Mouse (Mus musculus) cerebellum, adult 2 months (tissue): Measurements from ENCODE around the gene Cdc14a. TPM values are rescaled to one million over a fixed set of nuclear protein-coding genes. Genes with fewer than 3 reads are reported as not detected.

ENCODE experiments used
- DNase-seq, 2 experiments: peaks; one replicate each; pipeline ENCODE4 v3.0.0; 2021
- H3K27ac ChIP-seq: fragments of 200-500 bp; 2 replicates; pipeline ENCODE4 v1.5.1; 2012; ENCODE audit warnings: low read length, control low read depth, inconsistent platforms; ENCODE audit not compliant: insufficient read depth
- H3K27me3 ChIP-seq: fragments of 200-500 bp; 2 replicates; pipeline ENCODE4 v1.6.1; 2012; ENCODE audit warnings: inconsistent platforms, mild to moderate bottlenecking, low read length, moderate library complexity; ENCODE audit not compliant: control insufficient read depth, insufficient read depth
- H3K4me1 ChIP-seq: fragments of 200-500 bp; 2 replicates; pipeline ENCODE4 v1.6.1; 2011; ENCODE audit warnings: low read length; ENCODE audit not compliant: control insufficient read depth, insufficient read depth
- H3K4me3 ChIP-seq: fragments of 200-500 bp; replicated peaks from 2 replicates; pipeline ENCODE3; 2011; ENCODE audit warnings: mild to moderate bottlenecking, low read depth, low read length, control low read depth; ENCODE audit not compliant: insufficient read depth
- CTCF ChIP-seq: fragments of 200-500 bp; IDR thresholded peaks from 2 replicates; pipeline ENCODE4 v1.5.1; 2011; ENCODE audit warnings: low read depth, mild to moderate bottlenecking, control low read depth, low read length, moderate library complexity, borderline replicate concordance; ENCODE audit not compliant: insufficient read depth
- POLR2A ChIP-seq: fragments of 200-500 bp; IDR thresholded peaks from 2 replicates; pipeline ENCODE4 v1.6.1; 2011; ENCODE audit warnings: low read length, control low read depth, borderline replicate concordance; ENCODE audit not compliant: insufficient read depth
- WGBS: fragments of 180-500 bp; shearing (Covaris S2); methylation state at CpG from one replicate; pipeline ENCODE4 v1.1.7; 2018; 5-methylcytosine and 5-hydroxymethylcytosine counted together
- polyA plus RNA-seq: library from polyadenylated mRNA; depleted of rRNA; stranded (reverse); fragments of >200 nt; gene quantifications from 2 replicates; pipeline ENCODE4 v1.2.3, GENCODE M21; 2012

Gene Cdc14a
- polyA plus RNA-seq, 1 experiment: 2.6 TPM

DNA sequence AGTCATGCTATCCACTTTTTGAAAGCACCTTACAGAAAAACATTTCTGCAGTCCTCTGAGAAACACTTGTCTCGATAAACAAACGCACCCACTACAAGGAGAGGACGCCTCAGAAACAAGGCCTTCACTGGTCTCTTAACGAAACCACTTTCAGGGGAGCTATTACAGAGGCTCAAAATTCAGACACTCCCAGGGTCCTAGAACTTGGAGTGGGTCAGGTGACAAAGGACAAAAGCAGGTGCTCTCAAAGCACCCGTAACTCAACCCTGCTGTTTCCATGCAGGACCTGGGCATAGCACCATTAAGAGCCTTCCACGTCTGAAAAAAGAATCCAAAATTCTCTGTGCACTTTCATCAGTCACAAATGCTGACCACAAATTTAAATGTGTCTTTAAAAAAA is 26.5 kb downstream of the Cdc14a start:
- 92% methylated on average over 6 of the region's 6 CpGs for WGBS
- H3K27ac ChIP-seq: no peak overlapping the region
- no peak overlapping the region for H3K4me3 ChIP-seq
- no peaks in the 10 kb centered on the region for H3K4me1 ChIP-seq
- no peak for DNase-seq
- TF ChIP-seq CTCF: no peak
- TF ChIP-seq POLR2A: no peak
- H3K27me3 ChIP-seq: no peaks in the 10 kb centered on the region

DNA sequence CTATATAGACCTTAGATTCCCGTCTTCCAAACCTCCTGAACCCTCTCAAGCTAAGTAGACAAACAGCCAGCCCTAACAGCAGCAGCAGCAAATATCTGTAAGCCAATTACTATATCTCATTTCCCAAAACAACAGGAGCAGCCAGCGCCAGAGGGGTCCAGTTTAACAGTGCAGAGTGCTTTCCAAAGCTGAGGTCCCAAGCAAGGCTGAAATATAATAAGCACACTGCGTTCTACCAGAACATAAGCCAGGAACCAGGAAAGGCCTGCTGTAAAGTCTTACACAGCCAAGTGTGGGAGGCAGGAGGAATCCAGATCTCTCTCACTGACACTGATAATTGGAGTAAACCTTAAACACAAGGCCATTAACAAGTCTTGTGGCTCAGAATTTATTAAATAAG is 27.3 kb downstream of the Cdc14a start:
- H3K27me3 ChIP-seq: no peaks in the 10 kb centered on the region
- WGBS: 81% methylated on average over 3 of the region's 3 CpGs
- no peak overlapping the region for H3K4me3 ChIP-seq
- no peaks in the 10 kb centered on the region for H3K4me1 ChIP-seq
- no peak for DNase-seq
- H3K27ac ChIP-seq: no peak overlapping the region
- TF ChIP-seq CTCF: no peak
- no peak for TF ChIP-seq POLR2A

DNA sequence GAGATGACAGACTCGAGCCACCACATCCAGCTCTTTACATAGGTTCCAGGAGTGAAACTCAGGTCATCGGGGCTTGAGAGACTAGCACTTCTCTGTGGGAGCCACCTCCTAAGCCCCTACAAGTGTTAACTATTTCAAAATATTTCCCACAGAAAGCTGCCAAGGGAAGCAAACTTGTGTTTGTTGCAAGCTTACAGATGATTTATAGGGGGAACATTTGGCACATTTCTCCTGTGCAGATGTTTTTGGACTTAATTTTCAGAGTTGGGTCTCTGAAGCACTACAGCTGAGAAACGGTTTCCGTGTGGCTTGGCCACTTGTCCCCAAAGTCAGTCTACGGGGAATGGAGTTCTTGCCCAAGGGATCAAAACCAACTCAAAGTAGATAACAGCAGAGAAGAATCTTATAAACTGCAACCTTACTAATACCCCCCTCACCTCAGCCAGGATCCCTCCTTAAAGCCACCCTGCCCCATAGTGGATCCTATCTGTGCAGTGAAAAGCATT is 28.9 kb downstream of the Cdc14a start:
- 76% methylated on average over 5 of the region's 5 CpGs for WGBS
- Histone ChIP-seq H3K4me1 (no peaks in the 10 kb centered on the region), H3K27ac (no peak overlapping the region), H3K27me3 (no peaks in the 10 kb centered on the region), H3K4me3 (no peak overlapping the region)
- no peak for DNase-seq
- TF ChIP-seq POLR2A (no peak), CTCF (no peak)

DNA sequence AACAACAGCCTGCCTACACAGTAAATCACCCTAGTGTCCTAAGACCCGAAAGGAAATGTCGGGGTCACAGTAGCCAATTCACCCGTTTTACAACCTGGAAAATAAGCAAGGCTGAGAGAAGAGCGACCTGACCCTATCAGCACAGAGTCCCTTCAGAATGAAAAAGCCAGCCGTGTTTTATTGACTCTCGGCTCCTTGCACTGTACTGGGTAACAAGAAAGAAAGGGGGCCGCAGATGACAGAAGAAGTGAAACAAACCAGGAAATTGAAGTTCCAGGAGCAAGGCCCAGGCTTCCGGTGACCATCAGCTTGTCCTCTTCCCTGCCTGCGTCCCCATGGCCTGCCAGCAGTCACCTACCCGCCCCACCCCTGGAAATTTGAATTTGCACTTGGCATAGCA is 32.4 kb downstream of the Cdc14a start:
- DNase-seq: no peak
- no peak overlapping the region for H3K4me3 ChIP-seq
- TF ChIP-seq CTCF (no peak), POLR2A (no peak)
- H3K27me3 ChIP-seq: no peaks in the 10 kb centered on the region
- no peaks in the 10 kb centered on the region for H3K4me1 ChIP-seq
- WGBS: 89% methylated on average over 10 of the region's 10 CpGs
- H3K27ac ChIP-seq: no peak overlapping the region

DNA sequence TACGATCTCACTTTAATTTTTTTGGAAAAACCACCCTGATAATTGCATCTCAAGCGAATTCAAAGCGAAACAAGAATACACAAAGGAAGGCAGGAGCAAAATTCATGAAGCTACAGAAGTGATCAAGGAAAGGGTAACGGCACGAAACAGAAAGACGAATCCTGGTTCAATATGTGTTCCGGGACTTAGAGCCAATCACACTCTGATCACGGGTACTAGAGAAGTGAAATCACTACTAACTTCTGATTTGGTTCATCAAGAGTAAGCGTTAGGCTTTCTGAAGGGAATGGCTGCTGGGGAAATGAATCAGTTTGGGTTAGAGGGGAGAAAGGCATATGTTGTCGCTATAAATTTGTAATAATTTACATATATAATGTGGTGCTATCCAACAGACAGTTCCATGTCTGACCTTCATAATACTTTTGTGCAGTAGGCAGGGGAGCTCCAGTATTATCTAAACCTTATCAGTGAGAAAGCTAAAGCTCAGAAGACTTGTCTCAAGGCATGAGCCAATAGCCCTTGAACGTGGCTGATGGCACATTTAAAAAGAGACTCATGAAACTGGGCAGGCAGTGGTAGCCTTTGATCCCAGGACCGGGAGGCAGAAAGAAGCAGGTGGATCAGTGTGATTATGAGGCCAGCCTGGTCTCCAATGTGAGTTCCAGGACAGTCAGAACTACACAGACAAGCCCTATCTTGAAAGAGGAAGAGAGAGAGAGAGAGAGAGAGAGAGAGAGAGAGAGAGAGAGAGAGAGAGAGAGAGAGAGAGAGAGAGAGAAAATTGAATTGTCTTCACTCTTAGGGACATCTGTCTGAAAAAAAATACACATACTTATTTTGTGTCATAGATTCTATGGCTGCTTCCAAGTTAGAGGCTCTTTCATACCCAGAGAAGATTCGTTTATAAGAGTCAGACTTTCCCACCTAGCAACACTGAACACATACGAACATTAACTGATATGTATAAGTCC is 34.0 kb downstream of the Cdc14a start:
- 91% methylated on average over 14 of the region's 14 CpGs for WGBS
- no peak for DNase-seq

DNA sequence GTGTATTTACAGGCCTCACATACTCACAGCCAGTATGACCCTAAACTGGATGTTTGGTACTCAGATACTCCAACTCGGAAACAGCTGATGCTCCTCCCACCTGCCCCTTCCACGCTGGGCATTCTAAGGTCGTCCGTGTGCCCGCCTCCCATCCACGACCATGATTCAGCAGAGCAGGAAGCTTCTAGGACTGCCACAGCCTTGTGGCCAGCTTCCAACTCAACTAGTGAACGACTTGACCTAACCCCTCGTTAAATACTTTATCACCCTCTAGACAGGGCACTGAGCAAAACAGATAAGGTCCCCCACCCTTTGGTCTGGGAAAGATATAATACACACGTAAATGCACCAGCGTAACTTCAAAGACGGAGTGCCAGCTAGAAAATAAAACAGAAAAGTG is 35.0 kb downstream of the Cdc14a start:
- Histone ChIP-seq H3K27me3 (no peaks in the 10 kb centered on the region), H3K4me1 (no peaks in the 10 kb centered on the region), H3K4me3 (no peak overlapping the region), H3K27ac (no peak overlapping the region)
- 73% methylated on average over 11 of the region's 11 CpGs for WGBS
- TF ChIP-seq CTCF (no peak), POLR2A (no peak)
- DNase-seq: no peak

More for the DNA sequence above, 34.0 kb downstream of the Cdc14a start:
- Histone ChIP-seq H3K4me3 (no peak overlapping the region), H3K4me1 (no peaks in the 10 kb centered on the region), H3K27me3 (no peaks in the 10 kb centered on the region), H3K27ac (no peak overlapping the region)
- no peak for TF ChIP-seq CTCF
- no peak for TF ChIP-seq POLR2A

DNA sequence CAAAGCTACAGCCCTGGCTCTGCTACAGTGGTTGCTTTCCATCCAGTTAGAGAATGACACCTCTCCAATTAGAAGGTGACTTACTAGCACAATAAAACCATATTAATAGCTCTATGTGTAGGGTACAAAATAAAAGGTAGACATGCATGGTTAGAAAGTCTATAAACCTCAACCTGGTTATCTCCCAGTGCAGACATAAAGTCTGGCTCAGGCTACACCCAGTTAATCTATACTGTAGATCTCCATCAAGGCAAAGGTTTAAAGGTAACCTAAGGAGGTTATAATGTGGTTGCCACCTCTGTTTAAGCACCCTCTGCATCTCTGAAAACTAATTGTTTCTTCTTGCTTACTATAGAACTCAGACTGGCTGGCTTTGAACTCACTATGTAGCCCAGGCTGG is 36.9 kb downstream of the Cdc14a start:
- H3K27ac ChIP-seq: no peak overlapping the region
- no peaks in the 10 kb centered on the region for H3K27me3 ChIP-seq
- TF ChIP-seq POLR2A (no peak), CTCF (no peak)
- no peak for DNase-seq
- H3K4me1 ChIP-seq: no peaks in the 10 kb centered on the region
- no peak overlapping the region for H3K4me3 ChIP-seq

DNA sequence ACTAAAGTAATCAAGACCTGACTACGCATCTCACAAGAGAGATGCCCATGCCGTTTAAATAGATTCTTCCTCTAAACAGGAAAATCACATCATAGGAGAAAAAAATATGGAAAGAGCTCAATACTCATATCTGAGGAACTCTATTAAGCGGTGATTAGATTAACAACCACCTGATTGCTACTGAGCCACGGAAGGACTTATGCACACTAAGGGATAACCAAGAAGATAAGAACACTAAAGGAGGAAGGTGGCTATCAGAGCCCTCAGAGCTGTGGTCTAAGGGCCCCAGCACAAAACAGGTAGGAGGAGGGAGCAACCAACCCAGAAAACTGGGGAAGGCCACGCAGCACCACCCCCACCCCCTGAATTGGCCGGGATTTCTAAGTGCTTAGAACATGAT is 37.5 kb downstream of the Cdc14a start:
- H3K4me1 ChIP-seq: no peaks in the 10 kb centered on the region
- H3K27me3 ChIP-seq: no peaks in the 10 kb centered on the region
- H3K27ac ChIP-seq: no peak overlapping the region
- 96% methylated on average over 6 of the region's 6 CpGs for WGBS
- DNase-seq: no peak
- no peak for TF ChIP-seq POLR2A
- TF ChIP-seq CTCF: no peak
- H3K4me3 ChIP-seq: no peak overlapping the region
